Mouse (Mus musculus): ENCODE data around the gene Cltc. TPM values are rescaled to one million over a fixed set of nuclear protein-coding genes. Genes with fewer than 3 reads are reported as not detected.

Cltc gene
- total RNA-seq, 4 experiments from 2014 or later, result 469 to 494 (median 482) TPM

GRCm38 (mm10) chr11:86647706-86648447 lies 109.5 kb downstream of the Cltc start:
- no peak for DNase-seq (ENCODE audit: low spot score in 2 of 2)

- DNase-seq (ENCODE audit: low spot score in 2 of 2), result no peak
These were observed 110.4 kb downstream of the Cltc start for GRCm38 (mm10) chr11:86646885-86647459.

GRCm38 (mm10) chr11:86646136-86646834 lies 111.1 kb downstream of the Cltc start:
- DNase-seq (ENCODE audit: low spot score in 2 of 2), result no peak

GRCm38 (mm10) chr11:86644553-86644952 lies 112.8 kb downstream of the Cltc start:
- no peak for DNase-seq (ENCODE audit: low spot score in 2 of 2)

Other genes with a start within 250 kb of the Cltc start
- gene Rps6kb1, start 212.8 kb downstream of the Cltc start, total RNA-seq (2022), result 10 to 100 TPM; 36.8 to 41.2 (median 39.4) TPM
- 1 to 10 TPM; 5.2 to 7.9 (median 7.1) TPM for gene Tubd1, start 212.6 kb downstream of the Cltc start, total RNA-seq (2022)
- gene Vmp1, start 73.7 kb downstream of the Cltc start, total RNA-seq (2022), result 100 to 1,000 TPM in 3 of 4 experiments, 10 to 100 TPM in 1; 97.5 to 125 (median 114) TPM
- gene Ptrh2, start 73.6 kb downstream of the Cltc start, total RNA-seq (2022), result 10 to 100 TPM in 2 of 4 experiments, 1 to 10 TPM in 2; 9.2 to 10.6 (median 10.0) TPM
- 10 to 100 TPM; 25.2 to 34.7 (median 29.0) TPM for gene Dhx40, start 50.2 kb upstream of the Cltc start, total RNA-seq (2022)
- 10 to 100 TPM; 21.5 to 28.4 (median 24.6) TPM for gene Ypel2, start 236.1 kb upstream of the Cltc start, total RNA-seq (2022)

Data from layer of hippocampus, adult 8-10 months (tissue).